Mouse (Mus musculus) midbrain, embryonic 15.5 days (tissue): Measurements from ENCODE around the gene Pkd1l1. TPM values are rescaled to one million over a fixed set of nuclear protein-coding genes. Genes with fewer than 3 reads are reported as not detected.

ENCODE experiments used
- ATAC-seq: fragments of 200-750 bp; cut with Nextera tagmentation; replicated peaks from 2 replicates; pipeline ENCODE4 v1.8.0; 2017; ENCODE audit warnings: moderate TSS enrichment
- H3K27ac ChIP-seq: fragments of 300-500 bp; sonication (generic); 2 replicates; pipeline ENCODE4 v1.5.1; 2015; ENCODE audit warnings: mild to moderate bottlenecking, inconsistent platforms
- H3K27me3 ChIP-seq: fragments of 300-500 bp; sonication (generic); replicated peaks from 2 replicates; pipeline ENCODE4 v1.6.1; 2015; ENCODE audit warnings: inconsistent platforms
- H3K36me3 ChIP-seq: fragments of 300-500 bp; sonication (generic); replicated peaks from 2 replicates; pipeline ENCODE4 v1.6.1; 2015; ENCODE audit warnings: inconsistent platforms
- H3K4me1 ChIP-seq: fragments of 300-500 bp; sonication (generic); 2 replicates; pipeline ENCODE4 v1.6.1; 2015; ENCODE audit warnings: inconsistent platforms
- H3K4me2 ChIP-seq: fragments of 300-500 bp; sonication (generic); 2 replicates; pipeline ENCODE4 v1.6.1; 2015; ENCODE audit warnings: inconsistent platforms, mild to moderate bottlenecking, moderate library complexity
- H3K4me3 ChIP-seq: fragments of 300-500 bp; sonication (generic); 2 replicates; pipeline ENCODE4 v1.5.1; 2015; ENCODE audit warnings: mild to moderate bottlenecking, inconsistent platforms
- H3K9ac ChIP-seq: fragments of 300-500 bp; sonication (generic); 2 replicates; pipeline ENCODE4 v1.6.1; 2015; ENCODE audit warnings: mild to moderate bottlenecking, inconsistent platforms
- H3K9me3 ChIP-seq: fragments of 300-500 bp; sonication (generic); 2 replicates; pipeline ENCODE4 v1.6.1; 2016; ENCODE audit warnings: inconsistent platforms
- whole genome bisulfite sequencing: fragments of 180-500 bp; shearing (Covaris S2); methylation state at CpG from one replicate; pipeline ENCODE4 v1.1.7; 2015; ENCODE audit warnings: mixed read lengths; 5-methylcytosine and 5-hydroxymethylcytosine counted together
- polyA plus RNA-seq: library from polyadenylated mRNA; unstranded; fragments of >200 nt; fragmentation: Nextera tagmentation; extraction: Ambion mirVana; gene quantifications from 2 replicates; pipeline ENCODE4 v1.2.1, GENCODE M21; 2015

Pkd1l1 gene
- polyA plus RNA-seq, 1 experiment from 2014 or later: 0.27 TPM

DNA sequence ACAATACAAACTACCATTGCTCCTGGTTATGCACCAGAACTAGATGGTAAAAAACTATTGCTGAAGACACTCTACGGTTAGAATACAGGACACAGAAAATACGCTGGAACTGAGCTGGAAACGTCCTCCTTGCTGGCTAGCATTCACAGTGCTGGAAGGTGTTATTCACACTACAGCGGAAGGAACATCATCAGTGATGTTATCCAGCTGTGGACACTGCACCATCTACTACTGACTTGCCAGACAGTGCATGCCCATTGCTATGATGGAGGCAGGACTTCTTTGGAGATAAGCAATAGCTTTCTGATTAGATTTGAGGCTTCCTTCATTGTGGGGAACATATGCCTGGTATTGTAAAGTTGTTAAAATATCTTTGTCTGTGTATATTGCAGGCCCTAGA lies 90.3 kb downstream of the Pkd1l1 start:
- H3K27me3 ChIP-seq: no peaks in the 10 kb centered on the region
- H3K36me3 ChIP-seq: no peaks in the 10 kb centered on the region
- 92% methylated on average over 4 of the region's 4 CpGs for WGBS
- H3K4me1 ChIP-seq: no peaks in the 10 kb centered on the region
- no peaks in the 10 kb centered on the region for H3K9me3 ChIP-seq
- no peak for ATAC-seq
- no peak overlapping the region for H3K27ac ChIP-seq
- H3K4me3 ChIP-seq: no peak overlapping the region
- H3K4me2 ChIP-seq: no peak overlapping the region
- no peak overlapping the region for H3K9ac ChIP-seq

DNA sequence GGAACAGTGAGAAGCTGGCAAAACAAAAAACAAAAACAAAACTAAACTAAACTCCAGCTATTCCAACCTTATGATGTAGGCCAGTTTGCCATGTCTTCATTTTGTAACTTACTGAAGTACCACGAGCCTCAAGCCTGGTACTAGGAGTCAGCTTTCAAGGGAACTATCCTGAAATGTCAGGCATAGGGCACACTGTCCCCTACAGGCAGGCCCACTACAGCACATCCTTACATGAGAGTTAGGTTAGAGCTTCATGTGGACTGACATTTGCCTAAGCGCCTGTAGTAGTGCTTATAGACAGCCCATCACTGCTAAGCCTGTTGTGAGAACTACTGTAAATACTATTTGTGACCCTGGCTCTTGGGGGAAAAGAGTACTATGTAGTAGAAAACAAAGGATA lies 91.5 kb downstream of the Pkd1l1 start:
- H3K27ac ChIP-seq: no peak overlapping the region
- WGBS: 65% methylated on average over 2 of the region's 2 CpGs
- H3K9ac ChIP-seq: no peak overlapping the region
- no peaks in the 10 kb centered on the region for H3K9me3 ChIP-seq
- no peak overlapping the region for H3K4me3 ChIP-seq
- H3K27me3 ChIP-seq: no peaks in the 10 kb centered on the region
- no peak overlapping the region for H3K4me2 ChIP-seq
- H3K36me3 ChIP-seq: no peaks in the 10 kb centered on the region
- no peak for ATAC-seq
- H3K4me1 ChIP-seq: no peaks in the 10 kb centered on the region

GRCm38 (mm10) chr11:8870115-8870514 lies 103.0 kb downstream of the Pkd1l1 start:
- no peaks in the 10 kb centered on the region for H3K36me3 ChIP-seq
- no peak overlapping the region for H3K4me3 ChIP-seq
- ATAC-seq: no peak
- no peak overlapping the region for H3K4me2 ChIP-seq
- no peaks in the 10 kb centered on the region for H3K4me1 ChIP-seq
- WGBS: 92% methylated on average over 5 of the region's 5 CpGs
- no peak overlapping the region for H3K27ac ChIP-seq
- H3K9ac ChIP-seq: no peak overlapping the region
- H3K9me3 ChIP-seq: no peaks in the 10 kb centered on the region
- H3K27me3 ChIP-seq: no peaks in the 10 kb centered on the region

GRCm38 (mm10) chr11:8866021-8866420 lies 107.0 kb downstream of the Pkd1l1 start:
- Histone ChIP-seq H3K27ac (no peak overlapping the region), H3K36me3 (no peaks in the 10 kb centered on the region), H3K9me3 (no peaks in the 10 kb centered on the region), H3K4me3 (no peak overlapping the region), H3K4me1 (no peaks in the 10 kb centered on the region), H3K27me3 (no peaks in the 10 kb centered on the region), H3K4me2 (no peak overlapping the region), H3K9ac (no peak overlapping the region)
- ATAC-seq: no peak
- WGBS: 95% methylated on average over 7 of the region's 7 CpGs

GRCm38 (mm10) chr11:8863955-8864675 lies 109.0 kb downstream of the Pkd1l1 start:
- H3K9me3 ChIP-seq: no peaks in the 10 kb centered on the region
- no peak overlapping the region for H3K4me2 ChIP-seq
- peak; percentile 87 for ATAC-seq
- H3K36me3 ChIP-seq: no peaks in the 10 kb centered on the region
- H3K27ac ChIP-seq: peak overlapping the region; percentile 43; the same call in 1 of the 2 replicates
- no peak overlapping the region for H3K4me3 ChIP-seq
- H3K4me1 ChIP-seq: no peaks in the 10 kb centered on the region
- H3K9ac ChIP-seq: no peak overlapping the region
- WGBS: 48% methylated on average over 8 of the region's 8 CpGs
- H3K27me3 ChIP-seq: no peaks in the 10 kb centered on the region

DNA sequence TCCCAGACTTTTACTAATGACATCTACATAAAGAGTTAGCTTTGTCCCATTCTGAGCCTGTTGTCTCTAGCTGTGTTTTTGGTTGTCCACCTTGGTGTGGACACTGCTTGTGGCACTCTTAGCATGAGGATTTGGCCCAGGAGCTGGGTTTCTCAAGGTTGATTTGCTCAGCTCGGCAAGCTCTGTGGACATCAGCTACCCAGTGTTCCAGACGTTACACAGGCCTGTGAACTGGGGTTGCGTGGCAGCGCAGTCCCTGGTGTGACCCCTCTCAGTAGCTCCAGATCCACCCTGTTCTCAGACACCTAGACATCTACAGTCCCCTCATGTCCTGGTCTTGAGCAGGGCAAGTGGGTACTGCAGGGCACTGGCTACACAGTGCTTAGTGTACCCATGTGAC lies 110.6 kb downstream of the Pkd1l1 start:
- Histone ChIP-seq H3K27me3 (no peaks in the 10 kb centered on the region), H3K4me3 (no peak overlapping the region), H3K27ac (no peak overlapping the region), H3K4me2 (no peak overlapping the region), H3K4me1 (no peaks in the 10 kb centered on the region), H3K36me3 (no peaks in the 10 kb centered on the region), H3K9me3 (no peaks in the 10 kb centered on the region), H3K9ac (no peak overlapping the region)
- WGBS: 88% methylated on average over 4 of the region's 4 CpGs
- no peak for ATAC-seq

DNA sequence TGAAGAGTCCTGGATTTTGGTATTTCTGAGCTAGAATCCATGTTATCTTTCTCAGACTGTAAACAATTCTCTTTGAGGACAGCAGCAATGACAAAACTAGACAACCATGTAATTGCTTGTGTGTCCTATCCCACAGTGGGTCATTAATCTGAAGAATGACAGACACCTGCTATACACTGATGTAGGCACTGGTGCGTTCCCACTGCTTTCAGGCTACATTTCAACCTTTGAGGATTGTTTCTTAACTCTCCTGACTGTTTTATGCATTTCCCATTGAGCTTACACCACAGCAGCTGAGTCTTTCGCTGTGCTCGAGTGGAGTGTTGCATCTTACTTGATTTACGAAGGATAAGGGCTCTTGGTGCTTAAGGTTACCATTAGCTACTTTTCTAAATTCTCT lies 111.1 kb downstream of the Pkd1l1 start:
- no peak overlapping the region for H3K9ac ChIP-seq
- H3K9me3 ChIP-seq: no peaks in the 10 kb centered on the region
- H3K4me2 ChIP-seq: no peak overlapping the region
- H3K27ac ChIP-seq: no peak overlapping the region
- no peaks in the 10 kb centered on the region for H3K36me3 ChIP-seq
- WGBS: 51% methylated on average over 4 of the region's 4 CpGs
- no peak overlapping the region for H3K4me3 ChIP-seq
- no peak for ATAC-seq
- H3K27me3 ChIP-seq: no peaks in the 10 kb centered on the region
- no peaks in the 10 kb centered on the region for H3K4me1 ChIP-seq

GRCm38 (mm10) chr11:8860878-8861277 lies 112.2 kb downstream of the Pkd1l1 start:
- H3K27me3 ChIP-seq: no peaks in the 10 kb centered on the region
- H3K9me3 ChIP-seq: no peaks in the 10 kb centered on the region
- no peak overlapping the region for H3K4me3 ChIP-seq
- WGBS: 26% methylated on average over 3 of the region's 3 CpGs
- no peak overlapping the region for H3K4me2 ChIP-seq
- ATAC-seq: no peak
- no peak overlapping the region for H3K9ac ChIP-seq
- no peaks in the 10 kb centered on the region for H3K4me1 ChIP-seq
- H3K36me3 ChIP-seq: no peaks in the 10 kb centered on the region
- no peak overlapping the region for H3K27ac ChIP-seq

GRCm38 (mm10) chr11:8859868-8860267 lies 113.2 kb downstream of the Pkd1l1 start:
- no peak for ATAC-seq
- no peak overlapping the region for H3K4me3 ChIP-seq
- H3K9me3 ChIP-seq: no peaks in the 10 kb centered on the region
- no peak overlapping the region for H3K4me2 ChIP-seq
- 29% methylated on average over 5 of the region's 5 CpGs for WGBS
- H3K36me3 ChIP-seq: no peaks in the 10 kb centered on the region
- H3K9ac ChIP-seq: no peak overlapping the region
- no peak overlapping the region for H3K27ac ChIP-seq
- no peaks in the 10 kb centered on the region for H3K4me1 ChIP-seq
- H3K27me3 ChIP-seq: no peaks in the 10 kb centered on the region

DNA sequence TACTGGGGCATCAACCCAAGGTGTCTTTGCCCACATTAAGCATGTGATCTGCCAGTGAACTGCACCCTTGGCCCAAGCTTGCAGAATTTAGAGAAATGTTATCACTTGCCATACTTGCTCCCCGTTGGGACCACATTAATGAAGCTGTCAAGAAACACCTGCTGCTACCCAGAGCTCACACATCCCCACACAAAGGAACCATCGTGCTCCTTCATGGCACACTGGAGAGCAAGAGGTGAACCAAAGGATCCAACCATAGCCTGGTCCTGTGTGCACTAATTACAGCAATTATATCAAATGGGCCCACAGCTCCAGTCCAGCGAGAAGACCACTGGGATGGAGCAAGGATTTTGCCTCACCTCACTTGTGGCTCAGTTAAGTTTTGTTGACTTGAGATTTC lies 114.0 kb downstream of the Pkd1l1 start:
- H3K36me3 ChIP-seq: no peaks in the 10 kb centered on the region
- ATAC-seq: no peak
- 53% methylated on average over 3 of the region's 3 CpGs for WGBS

GRCm38 (mm10) chr11:8856125-8856524 lies 116.9 kb downstream of the Pkd1l1 start:
- 56% methylated on average over 5 of the region's 5 CpGs for WGBS

More for the DNA sequence above, 114.0 kb downstream of the Pkd1l1 start:
- no peak overlapping the region for H3K4me2 ChIP-seq
- no peak overlapping the region for H3K9ac ChIP-seq
- no peaks in the 10 kb centered on the region for H3K27me3 ChIP-seq
- H3K4me3 ChIP-seq: no peak overlapping the region
- no peaks in the 10 kb centered on the region for H3K9me3 ChIP-seq
- no peaks in the 10 kb centered on the region for H3K4me1 ChIP-seq
- no peak overlapping the region for H3K27ac ChIP-seq

GRCm38 (mm10) chr11:8848049-8848448 lies 125.0 kb downstream of the Pkd1l1 start:
- Histone ChIP-seq H3K27me3 (no peaks in the 10 kb centered on the region), H3K4me1 (no peaks in the 10 kb centered on the region), H3K4me3 (no peak overlapping the region), H3K27ac (no peak overlapping the region), H3K4me2 (no peak overlapping the region), H3K9ac (no peak overlapping the region), H3K9me3 (no peaks in the 10 kb centered on the region), H3K36me3 (no peaks in the 10 kb centered on the region)
- ATAC-seq: no peak

More at GRCm38 (mm10) chr11:8856125-8856524, 116.9 kb downstream of the Pkd1l1 start:
- no peak overlapping the region for H3K4me2 ChIP-seq
- H3K4me3 ChIP-seq: no peak overlapping the region
- H3K27me3 ChIP-seq: no peaks in the 10 kb centered on the region
- H3K4me1 ChIP-seq: no peaks in the 10 kb centered on the region
- H3K9me3 ChIP-seq: no peaks in the 10 kb centered on the region
- H3K36me3 ChIP-seq: no peaks in the 10 kb centered on the region
- H3K9ac ChIP-seq: no peak overlapping the region
- ATAC-seq: no peak
- no peak overlapping the region for H3K27ac ChIP-seq

DNA sequence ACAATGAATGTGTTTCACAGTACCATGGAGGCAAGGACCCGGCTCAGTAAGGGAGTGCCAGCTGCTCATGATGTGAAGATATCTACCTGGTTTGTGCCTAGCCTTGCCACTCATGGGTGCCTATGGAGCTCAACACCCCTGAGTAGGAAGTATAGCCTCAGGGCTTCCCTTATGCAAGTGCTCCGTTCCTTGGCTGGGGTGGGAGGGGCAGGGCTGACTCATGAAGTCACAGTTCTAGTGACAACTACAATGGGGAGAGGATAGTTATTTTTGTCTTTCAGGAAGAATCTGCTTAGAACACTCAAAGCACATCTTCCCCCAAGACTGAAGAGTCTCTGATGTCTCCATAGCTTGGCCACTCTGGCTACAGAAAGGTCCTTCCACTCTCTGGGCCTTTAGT lies 125.4 kb downstream of the Pkd1l1 start:
- Histone ChIP-seq H3K4me2 (no peak overlapping the region), H3K27me3 (no peaks in the 10 kb centered on the region), H3K9ac (no peak overlapping the region), H3K4me1 (no peaks in the 10 kb centered on the region), H3K4me3 (no peak overlapping the region), H3K36me3 (no peaks in the 10 kb centered on the region), H3K27ac (no peak overlapping the region), H3K9me3 (no peaks in the 10 kb centered on the region)
- WGBS: 95% methylated on average over 2 of the region's 2 CpGs
- no peak for ATAC-seq
